Mouse (Mus musculus) gonadal fat pad, adult 2 months (tissue): ENCODE measurements at regions not wholly inside any gene's neighbourhood (a gene's known extent, or its start where the extent isn't known, plus 50 kb on each side); places are given as distances from the start of the nearest gene placed in this dataset.

ENCODE experiments used
- DNase-seq: peaks from one replicate; pipeline ENCODE4 v3.0.0-alpha.2; 2012; ENCODE audit warnings: low read depth

DNA sequence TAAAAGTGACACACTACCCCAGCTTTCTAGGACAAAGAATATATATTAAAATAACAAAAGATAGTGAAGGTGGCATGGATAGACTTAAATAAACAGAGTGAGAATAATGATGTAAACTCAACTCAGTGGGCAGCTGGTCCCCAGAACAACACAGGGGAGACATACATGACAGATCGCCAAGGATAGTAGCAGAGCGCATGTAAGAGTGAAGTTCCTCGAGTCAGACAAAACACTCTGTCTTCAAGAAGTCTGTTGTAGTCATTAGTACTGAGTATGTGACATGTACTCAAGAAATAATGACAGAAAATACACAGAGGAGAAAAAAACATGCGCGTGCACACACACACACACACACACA, 74.8 kb upstream of the Stxbp5l start:
- no peak for DNase-seq

DNA sequence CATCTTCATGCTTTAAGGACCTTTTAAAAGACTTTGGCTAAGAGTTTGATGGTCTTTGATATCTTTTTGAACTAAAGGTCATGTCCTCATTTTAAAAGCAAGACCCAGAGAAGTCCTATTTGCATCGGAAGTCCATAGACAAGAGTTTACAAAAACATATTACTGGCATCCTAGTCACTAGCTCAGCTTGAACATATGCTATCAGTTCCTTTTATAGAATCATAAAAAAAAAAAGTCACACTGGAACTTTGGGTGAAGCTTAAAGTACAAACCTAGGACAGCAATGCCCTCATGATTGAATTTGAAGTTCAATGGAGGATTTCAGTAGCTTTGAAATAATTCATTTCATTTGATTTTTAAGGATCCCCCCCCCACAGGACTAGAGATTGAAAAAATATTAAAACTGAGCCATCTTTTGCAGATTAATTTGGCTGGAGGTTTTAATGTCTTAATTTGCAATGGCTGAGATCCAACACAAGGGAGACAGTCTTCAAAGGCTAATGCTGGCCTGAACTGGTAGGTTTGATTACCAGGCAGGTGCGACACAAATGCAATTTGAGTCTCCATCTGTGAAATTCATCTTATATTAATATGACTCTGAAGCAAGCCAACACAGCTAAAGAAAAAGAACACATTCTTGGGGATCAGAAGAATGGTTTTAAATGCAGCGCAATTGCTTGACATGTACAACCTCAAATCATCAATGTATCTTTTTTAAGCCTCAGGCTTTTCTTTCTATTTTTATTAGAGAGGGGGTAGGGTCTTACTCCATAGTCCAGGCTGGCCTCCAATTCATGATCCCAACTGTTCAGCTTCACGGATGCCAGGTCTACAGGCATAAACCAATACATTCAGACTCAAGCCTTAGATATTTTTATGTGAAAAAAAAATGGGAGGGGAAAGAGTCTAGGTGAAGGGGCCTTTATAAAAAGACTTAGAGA, 74.1 kb upstream of the Stxbp5l start:
- DNase-seq = no peak

GRCm38 (mm10) chr16:37455971-37456370, 71.2 kb upstream of the Stxbp5l start:
- no peak for DNase-seq

DNA sequence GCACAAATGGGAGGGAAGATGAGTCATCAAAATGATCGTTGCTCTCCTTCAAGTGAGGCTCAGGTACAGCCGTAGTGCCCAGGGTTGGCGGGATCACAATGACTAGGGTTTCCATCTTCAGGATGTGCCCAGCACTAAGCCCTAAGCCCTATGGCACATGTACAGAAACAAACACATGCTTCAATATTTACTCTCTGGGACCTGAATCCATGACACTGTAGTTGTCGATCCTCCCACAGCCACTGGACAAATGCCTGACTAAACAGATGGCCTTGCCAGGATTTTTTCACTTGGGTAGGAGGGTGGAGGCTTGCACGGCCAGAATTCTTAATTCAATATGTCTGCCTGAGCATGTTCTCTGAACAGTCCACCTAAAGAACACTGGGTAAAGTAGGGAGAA, 65.1 kb upstream of the Stxbp5l start:
- DNase-seq = peak; percentile 42

DNA sequence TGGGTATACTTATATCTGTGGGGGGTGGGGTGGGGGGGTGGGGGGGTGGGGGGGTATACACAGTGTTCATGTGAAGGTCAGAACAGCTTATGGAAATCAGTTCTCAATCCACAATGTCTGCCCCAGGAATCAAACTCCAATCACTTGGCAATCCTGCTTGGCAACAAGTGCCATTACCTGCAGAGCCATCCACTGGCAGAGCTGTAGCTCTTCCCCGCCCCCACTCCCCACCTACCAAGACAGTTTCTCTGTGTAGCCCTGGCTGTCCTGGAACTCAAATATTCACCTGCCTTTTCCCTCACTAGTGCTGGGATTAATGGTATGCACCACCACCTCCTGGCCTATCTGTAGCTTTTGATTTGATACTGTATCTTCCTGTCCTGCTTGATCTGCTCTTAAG, 61.0 kb upstream of the Stxbp5l start:
- DNase-seq = no peak

- DNase-seq = no peak
Measured at GRCm38 (mm10) chr16:37442936-37443335, 58.2 kb upstream of the Stxbp5l start.

- no peak for DNase-seq
Measured at GRCm38 (mm10) chr16:37442481-37442880, 57.7 kb upstream of the Stxbp5l start.

DNA sequence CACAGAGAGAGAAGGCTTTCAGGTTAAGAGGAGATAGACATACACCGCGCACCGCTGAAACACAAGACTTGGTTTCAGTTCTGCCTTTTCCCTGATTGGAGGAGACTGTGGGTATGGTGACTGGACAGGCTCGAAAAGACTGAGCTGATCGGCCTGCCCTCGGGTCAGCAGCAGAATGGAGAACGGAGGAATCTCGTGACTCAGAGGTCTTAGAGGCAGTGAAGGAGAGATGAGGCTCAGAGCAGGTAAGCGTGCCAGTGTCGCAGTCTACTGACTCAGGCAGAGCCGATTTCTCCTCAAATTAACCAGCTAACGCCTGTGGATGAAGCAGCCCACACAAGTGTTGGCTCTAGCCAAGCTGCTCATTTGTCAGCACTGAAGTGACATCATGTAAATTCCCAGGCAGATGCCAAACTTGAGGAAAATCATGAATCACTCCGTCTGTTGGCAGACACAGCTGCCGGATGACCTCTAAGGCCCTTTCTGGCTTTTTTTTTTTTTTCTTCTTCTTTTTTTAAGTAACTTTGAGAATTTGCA, 55.9 kb upstream of the Stxbp5l start:
- DNase-seq = no peak
